Mouse (Mus musculus): ENCODE data around the gene Abcc5. TPM values are rescaled to one million over a fixed set of nuclear protein-coding genes. Genes with fewer than 3 reads are reported as not detected.
"Not testable (repeated sequence)": the region's sequence is repeated elsewhere in the genome, so short reads cannot be mapped to it uniquely, and the experiment has no call there.

Gene Abcc5
- polyA plus RNA-seq, 1 experiment: 89.5 TPM

- Histone ChIP-seq H3K36me3 (ENCODE audit: control insufficient read depth, insufficient read depth, low read length, poor library complexity, severe bottlenecking) (peaks cover 20% of the 10 kb centered on the region), H3K4me3 (ENCODE audit: low read depth, low read length) (peak overlapping the region; percentile 33)
Measured at GRCm38 (mm10) chr16:20362121-20362520, 64.1 kb downstream of the Abcc5 start.

GRCm38 (mm10) chr16:20361496-20361895 is 64.7 kb downstream of the Abcc5 start:
- Histone ChIP-seq H3K36me3 (ENCODE audit: control insufficient read depth, insufficient read depth, low read length, poor library complexity, severe bottlenecking) (peaks cover 19% of the 10 kb centered on the region), H3K27ac (ENCODE audit: insufficient read depth, low read length) (peak overlapping the region; percentile 76), H3K9ac (ENCODE audit: low read depth, poor library complexity, severe bottlenecking) (peak overlapping the region; percentile 6; the same call in 1 of the 2 replicates)
- H3K4me1 ChIP-seq (ENCODE audit: control insufficient read depth, insufficient read depth, low read length); H3K4me3 ChIP-seq (ENCODE audit: low read depth, low read length); H3K9me3 ChIP-seq (replicated peaks; ENCODE audit: control insufficient read depth, insufficient read depth, low read length, poor library complexity, severe bottlenecking); H3K27me3 ChIP-seq (ENCODE audit: control insufficient read depth, insufficient read depth, low read length, poor library complexity, severe bottlenecking): not testable (repeated sequence)

More at GRCm38 (mm10) chr16:20362121-20362520, 64.1 kb downstream of the Abcc5 start:
- TF ChIP-seq POLR2A (IDR thresholded peaks at IDR 0.05; ENCODE audit: insufficient read depth, low read length): no peak
- peak; percentile 43; the same call in 1 of the 2 replicates for TF ChIP-seq EP300 (IDR thresholded peaks at IDR 0.05; ENCODE audit: insufficient read depth, low read depth, low read length)
- TF ChIP-seq CTCF (IDR thresholded peaks at IDR 0.05; ENCODE audit: low read depth, low read length): peak; percentile 58
- Histone ChIP-seq H3K27me3 (ENCODE audit: control insufficient read depth, insufficient read depth, low read length, poor library complexity, severe bottlenecking) (no peaks in the 10 kb centered on the region), H3K27ac (ENCODE audit: insufficient read depth, low read length) (peak overlapping the region; percentile 76), H3K4me1 (ENCODE audit: control insufficient read depth, insufficient read depth, low read length) (peaks cover 4% of the 10 kb centered on the region), H3K9me3 (replicated peaks; ENCODE audit: control insufficient read depth, insufficient read depth, low read length, poor library complexity, severe bottlenecking) (no peaks in the 10 kb centered on the region), H3K9ac (ENCODE audit: low read depth, poor library complexity, severe bottlenecking) (peak overlapping the region; percentile 6; the same call in 1 of the 2 replicates)

GRCm38 (mm10) chr16:20359643-20360295 is 66.4 kb downstream of the Abcc5 start:
- H3K27me3 ChIP-seq (ENCODE audit: control insufficient read depth, insufficient read depth, low read length, poor library complexity, severe bottlenecking): no peaks in the 10 kb centered on the region
- no peak overlapping the region for H3K4me3 ChIP-seq (ENCODE audit: low read depth, low read length)
- H3K9ac ChIP-seq (ENCODE audit: low read depth, poor library complexity, severe bottlenecking): 0 out of 2 replicates have a peak overlapping the region, but pooled peaks have one; percentile 47
- peak overlapping the region; percentile 78 for H3K27ac ChIP-seq (ENCODE audit: insufficient read depth, low read length)
- H3K36me3 ChIP-seq (ENCODE audit: control insufficient read depth, insufficient read depth, low read length, poor library complexity, severe bottlenecking): peaks cover 13% of the 10 kb centered on the region
- H3K9me3 ChIP-seq (replicated peaks; ENCODE audit: control insufficient read depth, insufficient read depth, low read length, poor library complexity, severe bottlenecking): no peaks in the 10 kb centered on the region
- no peak for TF ChIP-seq EP300 (IDR thresholded peaks at IDR 0.05; ENCODE audit: insufficient read depth, low read depth, low read length)
- TF ChIP-seq POLR2A (IDR thresholded peaks at IDR 0.05; ENCODE audit: insufficient read depth, low read length): no peak
- no peak for TF ChIP-seq CTCF (IDR thresholded peaks at IDR 0.05; ENCODE audit: low read depth, low read length)
- peaks cover 4% of the 10 kb centered on the region for H3K4me1 ChIP-seq (ENCODE audit: control insufficient read depth, insufficient read depth, low read length)

- H3K9ac ChIP-seq (ENCODE audit: low read depth, poor library complexity, severe bottlenecking): no peak overlapping the region
- H3K27me3 ChIP-seq (ENCODE audit: control insufficient read depth, insufficient read depth, low read length, poor library complexity, severe bottlenecking): no peaks in the 10 kb centered on the region
- peaks cover 4% of the 10 kb centered on the region for H3K4me1 ChIP-seq (ENCODE audit: control insufficient read depth, insufficient read depth, low read length)
- peaks cover 19% of the 10 kb centered on the region for H3K36me3 ChIP-seq (ENCODE audit: control insufficient read depth, insufficient read depth, low read length, poor library complexity, severe bottlenecking)
- no peak overlapping the region for H3K4me3 ChIP-seq (ENCODE audit: low read depth, low read length)
- no peak overlapping the region for H3K27ac ChIP-seq (ENCODE audit: insufficient read depth, low read length)
- H3K9me3 ChIP-seq (replicated peaks; ENCODE audit: control insufficient read depth, insufficient read depth, low read length, poor library complexity, severe bottlenecking): no peaks in the 10 kb centered on the region
- no peak for TF ChIP-seq CTCF (IDR thresholded peaks at IDR 0.05; ENCODE audit: low read depth, low read length)
- TF ChIP-seq EP300 (IDR thresholded peaks at IDR 0.05; ENCODE audit: insufficient read depth, low read depth, low read length): no peak
- no peak for TF ChIP-seq POLR2A (IDR thresholded peaks at IDR 0.05; ENCODE audit: insufficient read depth, low read length)
Measured at GRCm38 (mm10) chr16:20357837-20358236, 68.4 kb downstream of the Abcc5 start.

- Histone ChIP-seq H3K4me3 (ENCODE audit: low read depth, low read length) (no peak overlapping the region), H3K27ac (ENCODE audit: insufficient read depth, low read length) (no peak overlapping the region), H3K9me3 (replicated peaks; ENCODE audit: control insufficient read depth, insufficient read depth, low read length, poor library complexity, severe bottlenecking) (0 out of 2 replicates have a peak, but pooled peaks cover 7% of the 10 kb centered on the region), H3K9ac (ENCODE audit: low read depth, poor library complexity, severe bottlenecking) (no peak overlapping the region), H3K4me1 (ENCODE audit: control insufficient read depth, insufficient read depth, low read length) (peaks cover 3% of the 10 kb centered on the region), H3K27me3 (ENCODE audit: control insufficient read depth, insufficient read depth, low read length, poor library complexity, severe bottlenecking) (no peaks in the 10 kb centered on the region), H3K36me3 (ENCODE audit: control insufficient read depth, insufficient read depth, low read length, poor library complexity, severe bottlenecking) (peaks cover 28% of the 10 kb centered on the region)
- TF ChIP-seq POLR2A (IDR thresholded peaks at IDR 0.05; ENCODE audit: insufficient read depth, low read length) (no peak), EP300 (IDR thresholded peaks at IDR 0.05; ENCODE audit: insufficient read depth, low read depth, low read length) (no peak)
Measured at GRCm38 (mm10) chr16:20354762-20355161, 71.4 kb downstream of the Abcc5 start.

- no peak overlapping the region for H3K9ac ChIP-seq (ENCODE audit: low read depth, poor library complexity, severe bottlenecking)
- no peak overlapping the region for H3K4me3 ChIP-seq (ENCODE audit: low read depth, low read length)
- no peaks in the 10 kb centered on the region for H3K27me3 ChIP-seq (ENCODE audit: control insufficient read depth, insufficient read depth, low read length, poor library complexity, severe bottlenecking)
- 0 out of 2 replicates have a peak, but pooled peaks cover 7% of the 10 kb centered on the region for H3K9me3 ChIP-seq (replicated peaks; ENCODE audit: control insufficient read depth, insufficient read depth, low read length, poor library complexity, severe bottlenecking)
- no peak overlapping the region for H3K27ac ChIP-seq (ENCODE audit: insufficient read depth, low read length)
- H3K36me3 ChIP-seq (ENCODE audit: control insufficient read depth, insufficient read depth, low read length, poor library complexity, severe bottlenecking): peaks cover 31% of the 10 kb centered on the region
- H3K4me1 ChIP-seq (ENCODE audit: control insufficient read depth, insufficient read depth, low read length): peaks cover 1% of the 10 kb centered on the region
- TF ChIP-seq POLR2A (IDR thresholded peaks at IDR 0.05; ENCODE audit: insufficient read depth, low read length): no peak
- no peak for TF ChIP-seq CTCF (IDR thresholded peaks at IDR 0.05; ENCODE audit: low read depth, low read length)
- no peak for TF ChIP-seq EP300 (IDR thresholded peaks at IDR 0.05; ENCODE audit: insufficient read depth, low read depth, low read length)
Measured at GRCm38 (mm10) chr16:20354011-20354410, 72.2 kb downstream of the Abcc5 start.
